ENCODE assay signal across 24 mouse cellular contexts in the genomic region with DNA sequence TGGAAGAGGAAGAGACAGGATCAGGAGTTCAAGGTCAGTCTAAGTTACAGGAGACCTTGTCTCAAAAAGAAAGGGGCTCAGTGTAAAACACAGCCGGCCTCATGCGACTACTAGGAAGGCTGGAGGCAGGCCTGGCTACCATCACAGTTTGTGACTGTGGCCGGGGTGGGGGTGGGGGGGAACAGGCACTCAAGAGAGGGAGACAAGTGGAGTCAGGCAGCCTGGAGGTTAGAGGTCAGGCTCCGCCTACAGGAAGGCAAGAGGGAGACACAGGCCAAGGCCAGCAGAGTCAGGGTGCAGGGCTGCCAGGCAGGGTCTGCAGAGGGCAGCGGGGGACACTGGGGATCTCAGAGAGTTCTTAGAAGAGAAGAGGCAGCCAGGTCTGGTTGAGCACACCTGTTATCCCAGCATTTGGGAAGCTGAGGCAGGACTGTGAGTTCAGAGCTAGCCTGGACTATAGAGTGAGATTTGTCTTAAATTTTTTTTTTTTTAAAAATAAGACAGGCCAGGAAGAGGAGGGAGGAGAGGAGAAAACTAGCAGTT. TPM values are rescaled to one million over a fixed set of nuclear protein-coding genes. Genes with fewer than 3 reads are reported as not detected.
DNase-seq lines count a peak whose midpoint lies in the region; TF ChIP-seq lines count a peak whose summit lies in the region.
"Had no signal": no experiment of that assay in that cellular context is flagged by ENCODE, and none has a peak within 500 bp of the region (broad histone marks: within the 10 kb centered on the region; RNA-seq: fewer than 3 reads in every experiment).

No protein-coding gene starts in this region.

- TF ChIP-seq CTCF in gastrocnemius, adult 2 months (IDR thresholded peaks at IDR 0.05), result no peak
- TF ChIP-seq CTCF in E14TG2a.4 (conservative IDR thresholded peaks at IDR 0.05; ENCODE audit: low read length), result no peak

- peak; percentile 11 for DNase-seq in gastrocnemius, adult 2 months
- DNase-seq in gastrocnemius, postnatal 4 days (ENCODE audit: low spot score in 2 of 2), result no peak
- peak; percentile 67 for DNase-seq in ES-CJ7 (ENCODE audit: low read depth, low spot score)
- peak; percentile 40 to 46 for DNase-seq in cerebellum, postnatal 25 days
- no peak for DNase-seq in spleen, postnatal 36 days (ENCODE audit: low spot score in 2 of 2)
- DNase-seq: adrenal gland, postnatal 14 days; B cell, adult 2 months; gastrocnemius, postnatal 36 days; heart, adult 2 months; heart, postnatal 4 days; kidney, postnatal 14 days; liver, postnatal 0 days; lung, postnatal 36 days had no signal

- no peaks in the 10 kb centered on the region for H3K9me3 ChIP-seq in E14TG2a.4 (ENCODE audit: low read length)
- H3K9me3 ChIP-seq: embryonic facial prominence, embryonic 13.5 days; forebrain, embryonic 10.5 days; forebrain, embryonic 15.5 days; G1E; heart, embryonic 12.5 days; hindbrain, embryonic 13.5 days; limb, embryonic 13.5 days; liver, embryonic 12.5 days; neural tube, embryonic 13.5 days had no signal

- peaks cover 5% of the 10 kb centered on the region for H3K27me3 ChIP-seq in E14TG2a.4 (ENCODE audit: insufficient read depth, low read length)

- H3K4me1 ChIP-seq in E14TG2a.4 (replicated peaks; ENCODE audit: low read depth, low read length), result peaks cover 98% of the 10 kb centered on the region
- H3K4me1 ChIP-seq: liver, embryonic 12.5 days had no signal

- H3K36me3 ChIP-seq in E14TG2a.4 (ENCODE audit: insufficient read depth, low read length), result peaks cover 79% of the 10 kb centered on the region
- H3K36me3 ChIP-seq: forebrain, embryonic 15.5 days; G1E; heart, embryonic 12.5 days; limb, embryonic 13.5 days; liver, embryonic 12.5 days had no signal

- intact Hi-C loops in gastrocnemius, adult 2 months (cut with DNase I), result no loop called here

- H3K27ac ChIP-seq in gastrocnemius, adult 2 months, result no peak overlapping the region
- H3K27ac ChIP-seq: embryonic facial prominence, embryonic 13.5 days; forebrain, embryonic 10.5 days; forebrain, embryonic 15.5 days; heart, adult 2 months; hindbrain, embryonic 13.5 days; left cerebral cortex, adult 2 months; limb, embryonic 13.5 days; liver, embryonic 12.5 days; neural tube, embryonic 13.5 days had no signal

- H3K4me3 ChIP-seq in gastrocnemius, adult 2 months, result no peak overlapping the region
- H3K4me3 ChIP-seq in E14TG2a.4 (replicated peaks; ENCODE audit: low read length), result 0 out of 2 replicates have a peak overlapping the region, but pooled peaks have one; percentile 4
- H3K4me3 ChIP-seq: embryonic facial prominence, embryonic 13.5 days; forebrain, embryonic 10.5 days; forebrain, embryonic 15.5 days; heart, adult 2 months; heart, embryonic 12.5 days; hindbrain, embryonic 13.5 days; left cerebral cortex, adult 2 months; limb, embryonic 13.5 days; liver, embryonic 12.5 days; neural tube, embryonic 13.5 days had no signal

RNA-seq across cellular contexts. Expression of a gene that starts 6.6 kb away (rescaled TPM):
- total RNA-seq in gastrocnemius, adult 2 months (2021), result 1 to 10 TPM; 3.0 to 3.6 TPM
- total RNA-seq in gastrocnemius, postnatal 4 days (2021), result 1 to 10 TPM in 1 of 2 experiments, under 1 TPM in 1; 0.91 to 1.1 TPM

RNA-seq across cellular contexts. Expression of a gene that starts 24.9 kb away (rescaled TPM):
- total RNA-seq in gastrocnemius, adult 2 months (2021), result under 1 TPM in 1 of 2 experiments, not detected in 1; 0.20 TPM
- total RNA-seq in gastrocnemius, postnatal 4 days (2021), result under 1 TPM; 0.65 to 0.81 TPM

RNA-seq across cellular contexts. Expression of a gene that starts 43.3 kb away (rescaled TPM):
- 10 to 100 TPM; 40.6 to 42.7 TPM for total RNA-seq in gastrocnemius, adult 2 months (2021)
- 10 to 100 TPM; 38.3 to 45.3 TPM for total RNA-seq in gastrocnemius, postnatal 4 days (2021)

RNA-seq across cellular contexts. Expression of a gene that starts 48.4 kb away (rescaled TPM):
- 1 to 10 TPM; 4.1 to 5.1 TPM for total RNA-seq in gastrocnemius, adult 2 months (2021)
- 10 to 100 TPM; 32.0 to 35.2 TPM for total RNA-seq in gastrocnemius, postnatal 4 days (2021)

Comparison
In these comparisons a context has a peak if more than half of its experiments do, and no peak if none do; other contexts are left out.
1. DNase-seq: peak in gastrocnemius, adult 2 months (single experiment), ES-CJ7 (single experiment) and cerebellum, postnatal 25 days (2 of 2); none in gastrocnemius, postnatal 4 days (0 of 2) and spleen, postnatal 36 days (0 of 2).